Mouse (Mus musculus): ENCODE data around the gene Gm49486. TPM values are rescaled to one million over a fixed set of nuclear protein-coding genes. Genes with fewer than 3 reads are reported as not detected.

The Gm49486 gene
- polyA plus RNA-seq, 1 experiment from 2014 or later, result not detected

GRCm38 (mm10) chr15:79244071-79244893 is 15.1 kb downstream of the Gm49486 start:
- 91% methylated on average over 7 of the region's 7 CpGs for WGBS (ENCODE audit: missing documents)
- H3K4me3 ChIP-seq (ENCODE audit: inconsistent target), result no peak overlapping the region
- H3K27ac ChIP-seq, result no peak overlapping the region
- H3K36me3 ChIP-seq (ENCODE audit: inconsistent target), result peaks cover 16% of the 10 kb centered on the region; the same call in 1 of the 2 replicates
- H3K79me2 ChIP-seq (ENCODE audit: inconsistent target), result no peaks in the 10 kb centered on the region

GRCm38 (mm10) chr15:79245321-79245720 is 16.1 kb downstream of the Gm49486 start:
- Histone ChIP-seq H3K36me3 (ENCODE audit: inconsistent target) (peaks cover 9% of the 10 kb centered on the region; the same call in 1 of the 2 replicates), H3K4me3 (ENCODE audit: inconsistent target) (no peak overlapping the region), H3K27ac (no peak overlapping the region), H3K79me2 (ENCODE audit: inconsistent target) (no peaks in the 10 kb centered on the region)
- 67% methylated on average over 3 of the region's 3 CpGs for WGBS (ENCODE audit: missing documents)

- Histone ChIP-seq H3K79me2 (ENCODE audit: inconsistent target) (no peaks in the 10 kb centered on the region), H3K4me3 (ENCODE audit: inconsistent target) (no peak overlapping the region), H3K27ac (no peak overlapping the region), H3K36me3 (ENCODE audit: inconsistent target) (no peaks in the 10 kb centered on the region)
- WGBS (ENCODE audit: missing documents), result 93% methylated on average over 2 of the region's 2 CpGs
Observed at GRCm38 (mm10) chr15:79250236-79250635, 21.0 kb downstream of the Gm49486 start.

GRCm38 (mm10) chr15:79251168-79251567 is 22.0 kb downstream of the Gm49486 start:
- H3K27ac ChIP-seq, result no peak overlapping the region
- no peaks in the 10 kb centered on the region for H3K79me2 ChIP-seq (ENCODE audit: inconsistent target)
- no peaks in the 10 kb centered on the region for H3K36me3 ChIP-seq (ENCODE audit: inconsistent target)
- no peak overlapping the region for H3K4me3 ChIP-seq (ENCODE audit: inconsistent target)
- WGBS (ENCODE audit: missing documents), result 65% methylated on average over 7 of the region's 7 CpGs

- Histone ChIP-seq H3K36me3 (ENCODE audit: inconsistent target) (no peaks in the 10 kb centered on the region), H3K27ac (no peak overlapping the region), H3K4me3 (ENCODE audit: inconsistent target) (no peak overlapping the region), H3K79me2 (ENCODE audit: inconsistent target) (no peaks in the 10 kb centered on the region)
- 4% methylated on average over 61 of the region's 61 CpGs for WGBS (ENCODE audit: missing documents)
Observed at GRCm38 (mm10) chr15:79251781-79252491, 22.7 kb downstream of the Gm49486 start.

GRCm38 (mm10) chr15:79252580-79252979 is 23.4 kb downstream of the Gm49486 start:
- WGBS (ENCODE audit: missing documents), result 49% methylated on average over 24 of the region's 24 CpGs
- Histone ChIP-seq H3K79me2 (ENCODE audit: inconsistent target) (no peaks in the 10 kb centered on the region), H3K27ac (no peak overlapping the region), H3K4me3 (ENCODE audit: inconsistent target) (no peak overlapping the region), H3K36me3 (ENCODE audit: inconsistent target) (no peaks in the 10 kb centered on the region)

GRCm38 (mm10) chr15:79254661-79255060 is 25.5 kb downstream of the Gm49486 start, which contains the start of gene Slc16a8:
TSS of gene Slc16a8 (minus strand) at chr15:79254761.
- Histone ChIP-seq H3K27ac (no peak within 1 kb of the TSS), H3K4me3 (ENCODE audit: inconsistent target) (no peak within 1 kb of the TSS), H3K36me3 (ENCODE audit: inconsistent target) (no peaks in the 10 kb centered on the region), H3K79me2 (ENCODE audit: inconsistent target) (no peaks in the 10 kb centered on the region)
- 70% methylated on average over 3 of the region's 3 CpGs for WGBS (ENCODE audit: missing documents)

GRCm38 (mm10) chr15:79258521-79258920 is 29.3 kb downstream of the Gm49486 start:
- H3K27ac ChIP-seq, result no peak overlapping the region
- no peaks in the 10 kb centered on the region for H3K79me2 ChIP-seq (ENCODE audit: inconsistent target)
- H3K4me3 ChIP-seq (ENCODE audit: inconsistent target), result no peak overlapping the region
- no peaks in the 10 kb centered on the region for H3K36me3 ChIP-seq (ENCODE audit: inconsistent target)
- 57% methylated on average over 17 of the region's 17 CpGs for WGBS (ENCODE audit: missing documents)

GRCm38 (mm10) chr15:79261095-79261725 is 32.0 kb downstream of the Gm49486 start:
- Histone ChIP-seq H3K36me3 (ENCODE audit: inconsistent target) (no peaks in the 10 kb centered on the region), H3K27ac (no peak overlapping the region), H3K79me2 (ENCODE audit: inconsistent target) (no peaks in the 10 kb centered on the region), H3K4me3 (ENCODE audit: inconsistent target) (no peak overlapping the region)
- 1% methylated on average over 50 of the region's 62 CpGs for WGBS (ENCODE audit: missing documents)

- Histone ChIP-seq H3K27ac (no peak overlapping the region), H3K4me3 (ENCODE audit: inconsistent target) (no peak overlapping the region), H3K79me2 (ENCODE audit: inconsistent target) (no peaks in the 10 kb centered on the region), H3K36me3 (ENCODE audit: inconsistent target) (no peaks in the 10 kb centered on the region)
- 2% methylated on average over 19 of the region's 28 CpGs for WGBS (ENCODE audit: missing documents)
Observed at GRCm38 (mm10) chr15:79261757-79262156, 32.6 kb downstream of the Gm49486 start.

- Histone ChIP-seq H3K4me3 (ENCODE audit: inconsistent target) (no peak overlapping the region), H3K79me2 (ENCODE audit: inconsistent target) (no peaks in the 10 kb centered on the region), H3K27ac (no peak overlapping the region), H3K36me3 (ENCODE audit: inconsistent target) (no peaks in the 10 kb centered on the region)
- 37% methylated on average over 13 of the region's 13 CpGs for WGBS (ENCODE audit: missing documents)
Observed at GRCm38 (mm10) chr15:79262375-79262774, 33.2 kb downstream of the Gm49486 start.

GRCm38 (mm10) chr15:79262786-79263309 is 33.7 kb downstream of the Gm49486 start:
- WGBS (ENCODE audit: missing documents), result 100% methylated on average over 3 of the region's 3 CpGs
- no peaks in the 10 kb centered on the region for H3K36me3 ChIP-seq (ENCODE audit: inconsistent target)
- H3K79me2 ChIP-seq (ENCODE audit: inconsistent target), result no peaks in the 10 kb centered on the region
- H3K4me3 ChIP-seq (ENCODE audit: inconsistent target), result no peak overlapping the region
- no peak overlapping the region for H3K27ac ChIP-seq

- no peaks in the 10 kb centered on the region for H3K36me3 ChIP-seq (ENCODE audit: inconsistent target)
- H3K27ac ChIP-seq, result no peak overlapping the region
- H3K79me2 ChIP-seq (ENCODE audit: inconsistent target), result no peaks in the 10 kb centered on the region
- 95% methylated on average over 6 of the region's 6 CpGs for WGBS (ENCODE audit: missing documents)
- H3K4me3 ChIP-seq (ENCODE audit: inconsistent target), result no peak overlapping the region
Observed at GRCm38 (mm10) chr15:79263726-79264125, 34.5 kb downstream of the Gm49486 start.

- no peak overlapping the region for H3K27ac ChIP-seq
- no peak overlapping the region for H3K4me3 ChIP-seq (ENCODE audit: inconsistent target)
- H3K79me2 ChIP-seq (ENCODE audit: inconsistent target), result no peaks in the 10 kb centered on the region
- no peaks in the 10 kb centered on the region for H3K36me3 ChIP-seq (ENCODE audit: inconsistent target)
- 18% methylated on average over 4 of the region's 4 CpGs for WGBS (ENCODE audit: missing documents)
Observed at GRCm38 (mm10) chr15:79265384-79265783, 36.2 kb downstream of the Gm49486 start.

Data from macrophage (primary cell).